Mouse (Mus musculus): Measurements from ENCODE around the gene Osbpl7. TPM values are rescaled to one million over a fixed set of nuclear protein-coding genes. Genes with fewer than 3 reads are reported as not detected.

Gene Osbpl7
- polyA plus RNA-seq, 1 experiment from 2014 or later, result 12.8 TPM

- Histone ChIP-seq H3K4me1 (ENCODE audit: control insufficient read depth, insufficient read depth, low read length) (peaks cover 17% of the 10 kb centered on the region; the same call in 1 of the 2 replicates), H3K36me3 (ENCODE audit: control insufficient read depth, insufficient read depth, low read length) (no peaks in the 10 kb centered on the region), H3K9ac (ENCODE audit: low read depth, low read length) (no peak overlapping the region), H3K27ac (ENCODE audit: low read length) (no peak overlapping the region), H3K4me2 (ENCODE audit: low read length) (peak overlapping the region; percentile 57; the same call in 1 of the 2 replicates), H3K4me3 (ENCODE audit: low read depth, low read length) (no peak overlapping the region; the same call in 1 of the 2 replicates), H3K9me3 (replicated peaks; ENCODE audit: control insufficient read depth, low read length, poor library complexity, severe bottlenecking) (no peaks in the 10 kb centered on the region), H3K27me3 (ENCODE audit: control insufficient read depth, insufficient read depth, low read depth, low read length) (peaks cover 73% of the 10 kb centered on the region)
- WGBS, result under 1% methylated on average over 26 of the region's 27 CpGs
- ATAC-seq, result 0 out of 2 replicates have a peak, but pooled peaks have one; percentile 37
These were observed 29.2 kb upstream of the Osbpl7 start for GRCm38 (mm10) chr11:97021121-97021765.

GRCm38 (mm10) chr11:97021873-97022484 is 28.4 kb upstream of the Osbpl7 start:
- Histone ChIP-seq H3K27me3 (ENCODE audit: control insufficient read depth, insufficient read depth, low read depth, low read length) (peaks cover 65% of the 10 kb centered on the region), H3K27ac (ENCODE audit: low read length) (no peak overlapping the region), H3K9me3 (replicated peaks; ENCODE audit: control insufficient read depth, low read length, poor library complexity, severe bottlenecking) (no peaks in the 10 kb centered on the region), H3K4me2 (ENCODE audit: low read length) (peak overlapping the region; percentile 57), H3K36me3 (ENCODE audit: control insufficient read depth, insufficient read depth, low read length) (no peaks in the 10 kb centered on the region), H3K4me1 (ENCODE audit: control insufficient read depth, insufficient read depth, low read length) (peaks cover 17% of the 10 kb centered on the region; the same call in 1 of the 2 replicates), H3K4me3 (ENCODE audit: low read depth, low read length) (peak overlapping the region; percentile 36), H3K9ac (ENCODE audit: low read depth, low read length) (peak overlapping the region; percentile 39)
- WGBS, result under 1% methylated on average over 50 of the region's 50 CpGs
- peak; percentile 36 for ATAC-seq

GRCm38 (mm10) chr11:97024977-97025376 is 25.5 kb upstream of the Osbpl7 start:
- 18% methylated on average over 10 of the region's 10 CpGs for WGBS
- H3K4me3 ChIP-seq (ENCODE audit: low read depth, low read length), result no peak overlapping the region
- no peak overlapping the region for H3K9ac ChIP-seq (ENCODE audit: low read depth, low read length)
- H3K36me3 ChIP-seq (ENCODE audit: control insufficient read depth, insufficient read depth, low read length), result no peaks in the 10 kb centered on the region
- ATAC-seq, result no peak
- peaks cover 52% of the 10 kb centered on the region for H3K27me3 ChIP-seq (ENCODE audit: control insufficient read depth, insufficient read depth, low read depth, low read length)
- peaks cover 15% of the 10 kb centered on the region; the same call in 1 of the 2 replicates for H3K4me1 ChIP-seq (ENCODE audit: control insufficient read depth, insufficient read depth, low read length)
- no peaks in the 10 kb centered on the region for H3K9me3 ChIP-seq (replicated peaks; ENCODE audit: control insufficient read depth, low read length, poor library complexity, severe bottlenecking)
- no peak overlapping the region for H3K27ac ChIP-seq (ENCODE audit: low read length)
- H3K4me2 ChIP-seq (ENCODE audit: low read length), result no peak overlapping the region

- peaks cover 45% of the 10 kb centered on the region for H3K27me3 ChIP-seq (ENCODE audit: control insufficient read depth, insufficient read depth, low read depth, low read length)
These were observed 24.6 kb upstream of the Osbpl7 start for GRCm38 (mm10) chr11:97025721-97026344.

GRCm38 (mm10) chr11:97029686-97030417 is 20.6 kb upstream of the Osbpl7 start, which contains the start of gene Scrn2:
Gene Scrn2 (plus strand): TSS chr11:97029938.
- Histone ChIP-seq H3K27me3 (ENCODE audit: control insufficient read depth, insufficient read depth, low read depth, low read length) (peaks cover 5% of the 10 kb centered on the region), H3K9ac (ENCODE audit: low read depth, low read length) (peak within 1 kb of the TSS; percentile 85), H3K4me1 (ENCODE audit: control insufficient read depth, insufficient read depth, low read length) (peaks cover 8% of the 10 kb centered on the region; the same call in 1 of the 2 replicates), H3K27ac (ENCODE audit: low read length) (peak within 1 kb of the TSS; percentile 82), H3K4me3 (ENCODE audit: low read depth, low read length) (peak within 1 kb of the TSS; percentile 79), H3K9me3 (replicated peaks; ENCODE audit: control insufficient read depth, low read length, poor library complexity, severe bottlenecking) (no peaks in the 10 kb centered on the region), H3K4me2 (ENCODE audit: low read length) (peak within 1 kb of the TSS; percentile 83), H3K36me3 (ENCODE audit: control insufficient read depth, insufficient read depth, low read length) (no peaks in the 10 kb centered on the region)
- under 1% methylated on average over 25 of the region's 25 CpGs for WGBS
- ATAC-seq, result peak; percentile 74

More at GRCm38 (mm10) chr11:97025721-97026344, 24.6 kb upstream of the Osbpl7 start:
- no peaks in the 10 kb centered on the region for H3K9me3 ChIP-seq (replicated peaks; ENCODE audit: control insufficient read depth, low read length, poor library complexity, severe bottlenecking)
- peak overlapping the region; percentile 43; the same call in 1 of the 2 replicates for H3K9ac ChIP-seq (ENCODE audit: low read depth, low read length)
- H3K4me1 ChIP-seq (ENCODE audit: control insufficient read depth, insufficient read depth, low read length), result peaks cover 21% of the 10 kb centered on the region; the same call in 1 of the 2 replicates
- peak overlapping the region; percentile 22 for H3K4me3 ChIP-seq (ENCODE audit: low read depth, low read length)
- 0% methylated on average over 16 of the region's 17 CpGs for WGBS
- peak overlapping the region; percentile 45 for H3K4me2 ChIP-seq (ENCODE audit: low read length)
- no peak overlapping the region for H3K27ac ChIP-seq (ENCODE audit: low read length)
- H3K36me3 ChIP-seq (ENCODE audit: control insufficient read depth, insufficient read depth, low read length), result no peaks in the 10 kb centered on the region
- no peak for ATAC-seq

- no peak for ATAC-seq
- H3K27ac ChIP-seq (ENCODE audit: low read length), result 0 out of 2 replicates have a peak overlapping the region, but pooled peaks have one; percentile 82
These were observed 20.0 kb upstream of the Osbpl7 start for GRCm38 (mm10) chr11:97030426-97030825.

GRCm38 (mm10) chr11:97031977-97032376 is 18.5 kb upstream of the Osbpl7 start:
- H3K4me2 ChIP-seq (ENCODE audit: low read length), result no peak overlapping the region
- no peak overlapping the region for H3K4me3 ChIP-seq (ENCODE audit: low read depth, low read length)
- H3K27me3 ChIP-seq (ENCODE audit: control insufficient read depth, insufficient read depth, low read depth, low read length), result no peaks in the 10 kb centered on the region
- peaks cover 5% of the 10 kb centered on the region; the same call in 1 of the 2 replicates for H3K4me1 ChIP-seq (ENCODE audit: control insufficient read depth, insufficient read depth, low read length)
- H3K27ac ChIP-seq (ENCODE audit: low read length), result no peak overlapping the region
- 84% methylated on average over 12 of the region's 12 CpGs for WGBS
- ATAC-seq, result no peak
- H3K9me3 ChIP-seq (replicated peaks; ENCODE audit: control insufficient read depth, low read length, poor library complexity, severe bottlenecking), result no peaks in the 10 kb centered on the region
- no peak overlapping the region for H3K9ac ChIP-seq (ENCODE audit: low read depth, low read length)
- no peaks in the 10 kb centered on the region for H3K36me3 ChIP-seq (ENCODE audit: control insufficient read depth, insufficient read depth, low read length)

More at GRCm38 (mm10) chr11:97030426-97030825, 20.0 kb upstream of the Osbpl7 start:
- H3K9me3 ChIP-seq (replicated peaks; ENCODE audit: control insufficient read depth, low read length, poor library complexity, severe bottlenecking), result no peaks in the 10 kb centered on the region
- H3K9ac ChIP-seq (ENCODE audit: low read depth, low read length), result peak overlapping the region; percentile 85
- WGBS, result 18% methylated on average over 15 of the region's 15 CpGs
- H3K27me3 ChIP-seq (ENCODE audit: control insufficient read depth, insufficient read depth, low read depth, low read length), result no peaks in the 10 kb centered on the region; the same call in 1 of the 2 replicates
- H3K4me1 ChIP-seq (ENCODE audit: control insufficient read depth, insufficient read depth, low read length), result peaks cover 8% of the 10 kb centered on the region; the same call in 1 of the 2 replicates
- peak overlapping the region; percentile 79 for H3K4me3 ChIP-seq (ENCODE audit: low read depth, low read length)
- no peaks in the 10 kb centered on the region for H3K36me3 ChIP-seq (ENCODE audit: control insufficient read depth, insufficient read depth, low read length)
- peak overlapping the region; percentile 83 for H3K4me2 ChIP-seq (ENCODE audit: low read length)

GRCm38 (mm10) chr11:97032499-97032898 is 17.9 kb upstream of the Osbpl7 start:
- no peaks in the 10 kb centered on the region for H3K27me3 ChIP-seq (ENCODE audit: control insufficient read depth, insufficient read depth, low read depth, low read length)
- H3K9ac ChIP-seq (ENCODE audit: low read depth, low read length), result no peak overlapping the region
- H3K4me2 ChIP-seq (ENCODE audit: low read length), result no peak overlapping the region
- no peak for ATAC-seq
- no peak overlapping the region for H3K4me3 ChIP-seq (ENCODE audit: low read depth, low read length)
- WGBS, result 94% methylated on average over 4 of the region's 4 CpGs
- no peaks in the 10 kb centered on the region for H3K9me3 ChIP-seq (replicated peaks; ENCODE audit: control insufficient read depth, low read length, poor library complexity, severe bottlenecking)
- no peaks in the 10 kb centered on the region for H3K36me3 ChIP-seq (ENCODE audit: control insufficient read depth, insufficient read depth, low read length)
- peaks cover 5% of the 10 kb centered on the region; the same call in 1 of the 2 replicates for H3K4me1 ChIP-seq (ENCODE audit: control insufficient read depth, insufficient read depth, low read length)
- H3K27ac ChIP-seq (ENCODE audit: low read length), result no peak overlapping the region

All from midbrain, embryonic 16.5 days (tissue).